Mouse (Mus musculus): ENCODE measurements around the gene Rab40c.

DNA sequence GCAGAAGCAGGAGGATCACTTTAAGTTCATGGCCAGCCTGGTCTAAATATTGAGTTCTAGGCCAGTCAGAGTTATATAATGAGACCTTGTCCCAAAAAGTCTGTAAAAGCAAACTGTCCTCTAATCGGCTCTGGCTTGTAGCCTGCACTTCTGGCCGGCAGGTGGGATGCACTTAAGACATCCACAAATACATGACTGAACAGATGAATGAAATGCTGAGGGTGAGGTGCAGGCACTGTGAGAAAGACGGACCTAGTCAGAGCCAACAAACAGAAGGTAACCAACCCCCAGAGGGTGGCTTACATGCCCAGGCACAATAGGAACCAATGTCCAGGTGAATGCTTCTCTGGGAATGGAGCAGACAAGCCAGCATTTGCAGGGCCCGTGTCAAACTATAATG lies 5.2 kb downstream of the Rab40c start:
- TF ChIP-seq CTCF (IDR thresholded peaks at IDR 0.05; ENCODE audit: insufficient read depth, low read depth, low read length): no peak
- no peak for TF ChIP-seq POLR2A (IDR thresholded peaks at IDR 0.05; ENCODE audit: insufficient read depth, low read depth, low read length)

Measured in olfactory bulb, adult 2 months (tissue).